Mouse (Mus musculus): ENCODE measurements around the gene Galnt2.

DNA sequence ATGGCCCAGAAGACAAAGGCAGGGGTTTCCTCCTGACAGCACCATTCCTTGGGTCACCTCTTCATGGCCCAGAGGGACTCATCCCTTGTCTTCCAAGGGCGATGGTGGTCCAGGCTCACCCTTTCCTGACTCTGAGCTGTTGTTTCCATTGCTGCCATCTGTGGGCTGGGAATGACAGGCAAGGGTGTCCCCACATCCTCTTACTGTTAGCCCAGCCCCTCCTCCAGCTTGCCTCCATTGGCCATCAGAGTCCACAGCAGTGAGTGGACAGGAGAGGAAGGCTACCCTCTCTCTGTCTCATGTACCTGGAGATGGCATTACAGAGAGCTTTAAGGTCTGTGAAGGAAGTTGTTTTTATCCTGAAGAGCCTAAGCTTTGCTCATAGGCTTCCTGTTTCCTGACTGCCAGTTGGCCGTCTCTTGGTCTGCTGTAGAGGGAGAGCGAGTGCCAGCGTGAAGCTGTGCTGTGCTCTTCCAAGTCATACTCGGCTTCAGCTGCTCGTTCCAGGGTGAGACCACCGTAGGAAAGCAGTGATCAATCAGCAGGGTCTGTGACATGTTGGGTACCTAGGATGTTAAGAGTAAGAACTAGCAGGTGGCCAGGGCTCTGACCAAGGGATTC, 70.9 kb downstream of the Galnt2 start:
- TF ChIP-seq CTCF (IDR thresholded peaks at IDR 0.05; ENCODE audit: low read depth) (no peak), EP300 (IDR thresholded peaks at IDR 0.05; ENCODE audit: low read depth) (no peak)

All from heart, postnatal 0 days (tissue).